Mouse (Mus musculus) forebrain, embryonic 14.5 days (tissue): ENCODE measurements around the gene Psip1. TPM values are rescaled to one million over a fixed set of nuclear protein-coding genes. Genes with fewer than 3 reads are reported as not detected.

Experiments used
- ATAC-seq: fragments of 200-750 bp; cut with Nextera tagmentation; 2 replicates; pipeline ENCODE4 v1.8.0; 2017; ENCODE audit warnings: mild to moderate bottlenecking, moderate library complexity
- DNase-seq: peaks from one replicate; pipeline ENCODE4 v3.0.0-alpha.2; 2015; ENCODE audit warnings: low spot score
- H3K27ac ChIP-seq: fragments of 300-500 bp; sonication (generic); 2 replicates; pipeline ENCODE4 v1.5.1; 2014; ENCODE audit warnings: low read depth, mild to moderate bottlenecking, control low read depth, low read length, moderate library complexity
- H3K27me3 ChIP-seq: fragments of 300-500 bp; sonication (generic); replicated peaks from 2 replicates; pipeline ENCODE4 v1.6.1; 2014; ENCODE audit warnings: low read length, control low read depth, mixed read lengths; ENCODE audit not compliant: control insufficient read depth, insufficient read depth
- H3K36me3 ChIP-seq: fragments of 300-500 bp; sonication (generic); 2 replicates; pipeline ENCODE4 v1.6.1; 2014; ENCODE audit warnings: low read length, control low read depth; ENCODE audit not compliant: control insufficient read depth, insufficient read depth
- H3K4me1 ChIP-seq: fragments of 300-500 bp; sonication (generic); 2 replicates; pipeline ENCODE4 v1.6.1; 2014; ENCODE audit warnings: antibody characterized with exemption, low read length, control low read depth; ENCODE audit not compliant: control insufficient read depth, insufficient read depth
- H3K4me2 ChIP-seq: fragments of 300-500 bp; sonication (generic); 2 replicates; pipeline ENCODE4 v1.6.1; 2014; ENCODE audit warnings: mild to moderate bottlenecking, control low read depth, low read length
- H3K4me3 ChIP-seq: fragments of 300-500 bp; sonication (generic); 2 replicates; pipeline ENCODE4 v1.5.1; 2014; ENCODE audit warnings: low read depth, low read length, control low read depth
- H3K9ac ChIP-seq: fragments of 300-500 bp; sonication (generic); 2 replicates; pipeline ENCODE4 v1.6.1; 2014; ENCODE audit warnings: mild to moderate bottlenecking, low read length, control low read depth, moderate library complexity
- H3K9me3 ChIP-seq: fragments of 300-500 bp; sonication (generic); replicated peaks from 2 replicates; pipeline ENCODE4 v1.6.1; 2016; ENCODE audit warnings: low read length, control low read depth, mixed read lengths; ENCODE audit not compliant: control insufficient read depth
- WGBS: fragments of 180-500 bp; shearing (Covaris S2); extraction: QIAGEN DNeasy Blood & Tissue Kit; methylation state at CpG from one replicate; pipeline ENCODE4 v1.1.7; 2014; 5-methylcytosine and 5-hydroxymethylcytosine counted together
- polyA plus RNA-seq: library from polyadenylated mRNA; unstranded; fragments of >200 nt; fragmentation: Nextera tagmentation; extraction: Ambion mirVana; gene quantifications from 2 replicates; pipeline ENCODE4 v1.2.1, GENCODE M21; 2014

Gene Psip1
- polyA plus RNA-seq, 1 experiment from 2014 or later, result 320 TPM

DNA sequence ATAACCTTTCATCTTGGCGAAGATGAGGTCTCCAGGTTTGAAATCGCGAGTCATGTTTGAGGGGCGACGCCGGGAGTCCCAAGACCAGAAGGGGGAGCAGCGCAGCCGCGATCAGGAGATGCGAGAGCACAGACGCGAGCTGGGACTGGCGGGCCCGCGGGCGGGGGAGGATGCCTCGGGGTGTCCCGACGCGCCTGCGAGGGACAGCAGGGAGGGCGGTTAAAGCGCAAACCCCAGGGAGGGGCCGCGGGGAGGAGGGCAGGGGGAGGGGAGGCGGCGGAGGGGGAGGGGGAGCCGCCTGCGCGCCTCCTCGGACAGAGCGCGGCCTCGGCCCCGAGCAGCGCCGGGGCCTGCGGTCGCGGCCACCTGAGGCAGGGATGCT is 533 bp downstream of the Psip1 start:
- under 1% methylated on average over 23 of the region's 40 CpGs for WGBS

DNA sequence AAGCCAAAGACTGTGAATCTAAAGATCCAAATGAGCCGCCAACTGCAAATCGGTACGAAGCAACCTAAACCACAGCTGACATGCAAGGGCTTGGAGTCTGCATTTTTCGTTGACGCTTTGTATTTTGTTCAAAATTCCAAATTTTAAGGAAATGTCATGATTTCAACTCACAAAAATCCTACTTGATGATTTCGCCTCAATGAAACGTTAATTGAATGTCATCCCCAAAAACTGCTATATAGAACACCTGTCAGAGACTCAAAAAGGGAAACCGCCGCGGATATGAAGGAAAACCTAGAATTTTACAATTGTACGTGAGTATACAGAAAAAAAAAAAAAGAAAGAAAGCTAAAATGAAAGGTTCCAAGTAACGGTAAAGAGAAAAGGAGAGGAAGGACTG is 1.0 kb downstream of the Psip1 start:
- peaks cover 39% of the 10 kb centered on the region for H3K36me3 ChIP-seq
- ATAC-seq (no peak), DNase-seq (no peak)
- no peaks in the 10 kb centered on the region for H3K9me3 ChIP-seq
- H3K9ac ChIP-seq, result peak overlapping the region; percentile 98
- WGBS, result 16% methylated on average over 12 of the region's 12 CpGs
- H3K4me1 ChIP-seq, result peaks cover 11% of the 10 kb centered on the region
- no peaks in the 10 kb centered on the region for H3K27me3 ChIP-seq
- H3K27ac ChIP-seq, result peak overlapping the region; percentile 99; the same call in 1 of the 2 replicates
- peak overlapping the region; percentile 90 for H3K4me3 ChIP-seq
- peak overlapping the region; percentile 60 for H3K4me2 ChIP-seq

More for the DNA sequence above, 533 bp downstream of the Psip1 start:
- Histone ChIP-seq H3K4me2 (peak overlapping the region; percentile 60), H3K9ac (peak overlapping the region; percentile 98), H3K27me3 (no peaks in the 10 kb centered on the region), H3K4me1 (peaks cover 11% of the 10 kb centered on the region), H3K9me3 (no peaks in the 10 kb centered on the region), H3K27ac (peak overlapping the region; percentile 99), H3K36me3 (peaks cover 35% of the 10 kb centered on the region), H3K4me3 (peak overlapping the region; percentile 90)
- DNase-seq, result peak; percentile 96
- peak; percentile 85 for ATAC-seq

DNA sequence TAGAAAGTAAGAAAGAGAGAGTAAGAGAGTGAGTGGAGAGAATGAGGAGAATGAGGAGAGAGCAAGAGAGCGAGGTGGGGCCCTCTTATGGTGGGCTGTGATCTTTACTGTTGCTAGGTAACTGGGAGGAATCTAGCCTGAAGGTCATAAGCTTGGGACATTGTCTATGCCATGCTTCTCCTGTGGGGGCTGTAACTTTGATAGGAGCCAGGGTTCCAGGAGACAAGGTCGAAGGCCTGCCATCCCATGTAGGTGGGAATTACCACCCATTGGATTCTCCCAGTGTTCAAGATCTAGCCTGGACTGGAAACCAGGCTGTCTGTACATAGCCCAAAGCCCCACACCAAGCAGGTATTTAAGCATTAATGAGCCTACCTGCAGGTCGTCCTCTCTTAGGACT is 18.1 kb downstream of the Psip1 start:
- Histone ChIP-seq H3K9me3 (no peaks in the 10 kb centered on the region), H3K4me3 (no peak overlapping the region), H3K4me1 (no peaks in the 10 kb centered on the region), H3K9ac (no peak overlapping the region), H3K4me2 (no peak overlapping the region), H3K27me3 (no peaks in the 10 kb centered on the region), H3K27ac (no peak overlapping the region), H3K36me3 (peaks cover 87% of the 10 kb centered on the region)
- ATAC-seq (peak; percentile 35; the same call in 1 of the 2 replicates), DNase-seq (no peak)
- WGBS, result 57% methylated on average over 3 of the region's 3 CpGs

DNA sequence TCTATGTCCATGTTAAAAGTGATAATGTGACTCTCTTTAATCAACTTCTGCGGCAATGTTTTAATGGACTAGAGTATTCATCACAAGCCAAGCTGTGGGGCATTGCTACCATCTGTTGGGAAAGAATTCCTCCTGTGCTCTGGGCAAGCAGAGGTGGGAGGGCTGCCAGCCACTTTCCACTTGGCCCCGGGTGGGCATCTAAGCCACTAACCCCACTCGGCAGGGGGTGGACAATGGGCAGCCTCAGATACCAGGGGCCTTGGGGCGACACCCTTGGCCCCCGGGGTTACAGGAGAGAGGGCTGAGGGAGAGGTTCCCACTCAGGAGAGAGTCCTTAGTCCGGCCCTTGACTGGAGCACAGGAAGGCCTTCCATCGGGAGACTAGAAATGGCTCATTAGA is 18.6 kb downstream of the Psip1 start:
- Histone ChIP-seq H3K27me3 (no peaks in the 10 kb centered on the region), H3K4me3 (no peak overlapping the region), H3K36me3 (peaks cover 87% of the 10 kb centered on the region), H3K4me1 (no peaks in the 10 kb centered on the region), H3K9ac (no peak overlapping the region), H3K4me2 (no peak overlapping the region), H3K9me3 (no peaks in the 10 kb centered on the region), H3K27ac (no peak overlapping the region)
- DNase-seq, result no peak
- WGBS, result 78% methylated on average over 7 of the region's 7 CpGs
- no peak for ATAC-seq

DNA sequence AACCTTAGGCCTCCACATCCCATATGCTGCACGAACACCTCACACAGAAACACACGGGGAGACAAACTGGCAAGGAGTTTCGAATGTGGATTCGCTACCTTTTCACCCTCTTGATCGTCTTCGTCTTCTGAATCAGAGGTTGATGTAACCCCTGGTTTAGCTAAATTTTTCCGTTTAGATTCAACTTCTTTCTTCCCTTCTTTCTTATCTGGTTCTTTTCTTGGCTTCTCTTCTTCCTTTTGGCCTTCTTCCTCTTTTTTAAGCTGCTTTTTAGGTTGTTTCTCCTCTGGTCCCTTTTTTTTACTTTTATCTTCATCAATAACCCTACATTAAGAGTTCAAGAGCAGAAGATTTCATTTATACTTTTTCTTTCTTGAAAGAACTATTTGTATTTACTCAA is 21.4 kb downstream of the Psip1 start:
- no peak overlapping the region for H3K27ac ChIP-seq
- 93% methylated on average over 7 of the region's 7 CpGs for WGBS
- H3K4me3 ChIP-seq, result no peak overlapping the region
- ATAC-seq (no peak), DNase-seq (no peak)
- no peaks in the 10 kb centered on the region for H3K4me1 ChIP-seq
- H3K36me3 ChIP-seq, result peaks cover 79% of the 10 kb centered on the region
- H3K9me3 ChIP-seq, result no peaks in the 10 kb centered on the region
- no peak overlapping the region for H3K9ac ChIP-seq
- H3K27me3 ChIP-seq, result no peaks in the 10 kb centered on the region
- H3K4me2 ChIP-seq, result no peak overlapping the region

DNA sequence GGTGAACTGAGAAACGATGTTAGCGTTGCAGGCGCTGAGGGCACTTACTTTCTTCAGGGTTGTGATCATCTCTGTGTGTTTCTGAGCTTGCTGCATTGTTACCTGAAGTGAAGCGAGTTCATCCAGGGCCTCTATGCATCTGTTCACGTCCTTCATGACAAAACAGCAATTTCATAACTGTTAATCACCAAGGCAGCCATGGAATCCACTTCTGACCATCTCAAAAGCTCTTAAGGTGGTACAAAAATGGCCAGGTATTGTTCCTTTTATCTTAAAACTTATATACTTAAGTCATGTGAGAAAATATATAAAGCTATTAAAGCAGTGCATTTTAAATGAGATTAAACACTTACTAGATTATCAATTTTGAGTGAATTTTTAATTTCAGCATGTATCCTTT is 26.2 kb downstream of the Psip1 start:
- H3K36me3 ChIP-seq, result peaks cover 82% of the 10 kb centered on the region
- 89% methylated on average over 5 of the region's 5 CpGs for WGBS
- no peak for DNase-seq

DNA sequence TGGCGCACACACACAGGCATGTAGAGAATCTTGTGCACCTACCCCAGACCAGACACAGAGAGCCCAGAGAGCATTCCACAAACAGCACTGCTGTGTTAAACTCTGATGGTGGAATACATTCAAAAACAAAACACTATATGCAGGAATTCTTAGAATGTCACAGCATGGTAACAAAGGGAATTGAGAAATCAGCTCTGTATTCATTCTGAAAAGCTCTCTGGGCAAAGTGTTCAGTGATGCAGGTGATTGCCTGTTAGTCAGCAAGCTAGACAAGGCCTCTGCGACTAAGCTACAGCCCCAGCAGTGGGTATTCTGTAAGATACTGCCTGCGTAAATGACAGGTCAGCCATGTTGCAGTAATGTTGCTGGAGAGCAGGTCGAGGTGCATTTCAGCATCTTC is 35.5 kb downstream of the Psip1 start:
- Histone ChIP-seq H3K9me3 (no peaks in the 10 kb centered on the region), H3K4me3 (no peak overlapping the region), H3K4me1 (no peaks in the 10 kb centered on the region), H3K27me3 (no peaks in the 10 kb centered on the region), H3K36me3 (peaks cover 61% of the 10 kb centered on the region), H3K27ac (no peak overlapping the region), H3K4me2 (no peak overlapping the region), H3K9ac (no peak overlapping the region)
- DNase-seq (no peak), ATAC-seq (no peak)
- WGBS, result 76% methylated on average over 4 of the region's 4 CpGs

More for the DNA sequence above, 26.2 kb downstream of the Psip1 start:
- Histone ChIP-seq H3K27ac (no peak overlapping the region), H3K4me3 (no peak overlapping the region), H3K4me2 (no peak overlapping the region), H3K9me3 (no peaks in the 10 kb centered on the region), H3K4me1 (no peaks in the 10 kb centered on the region), H3K27me3 (no peaks in the 10 kb centered on the region), H3K9ac (no peak overlapping the region)
- no peak for ATAC-seq

DNA sequence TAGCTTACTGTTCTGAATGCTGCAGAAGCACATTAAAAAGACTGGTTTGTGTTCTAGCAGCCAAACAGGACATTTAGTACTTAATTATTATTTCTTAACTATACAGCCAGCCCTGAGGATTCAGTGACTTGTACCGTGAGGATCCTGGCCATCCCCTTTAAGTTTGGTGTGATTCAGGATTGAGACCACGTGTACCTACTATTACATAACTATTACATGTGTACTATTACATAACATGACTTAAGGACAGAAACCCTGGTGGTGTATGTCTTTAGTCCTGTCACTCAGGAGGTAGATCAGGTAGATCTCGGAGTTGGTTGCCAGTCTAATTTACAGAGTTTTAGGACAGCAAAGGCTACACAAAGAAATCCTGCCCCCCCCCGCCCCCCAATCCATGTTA is 45.2 kb downstream of the Psip1 start:
- Histone ChIP-seq H3K4me1 (no peaks in the 10 kb centered on the region), H3K4me2 (no peak overlapping the region), H3K36me3 (peaks cover 55% of the 10 kb centered on the region), H3K27me3 (no peaks in the 10 kb centered on the region), H3K27ac (no peak overlapping the region), H3K9ac (no peak overlapping the region), H3K9me3 (no peaks in the 10 kb centered on the region), H3K4me3 (no peak overlapping the region)
- ATAC-seq (no peak), DNase-seq (no peak)
- 89% methylated on average over 4 of the region's 4 CpGs for WGBS

DNA sequence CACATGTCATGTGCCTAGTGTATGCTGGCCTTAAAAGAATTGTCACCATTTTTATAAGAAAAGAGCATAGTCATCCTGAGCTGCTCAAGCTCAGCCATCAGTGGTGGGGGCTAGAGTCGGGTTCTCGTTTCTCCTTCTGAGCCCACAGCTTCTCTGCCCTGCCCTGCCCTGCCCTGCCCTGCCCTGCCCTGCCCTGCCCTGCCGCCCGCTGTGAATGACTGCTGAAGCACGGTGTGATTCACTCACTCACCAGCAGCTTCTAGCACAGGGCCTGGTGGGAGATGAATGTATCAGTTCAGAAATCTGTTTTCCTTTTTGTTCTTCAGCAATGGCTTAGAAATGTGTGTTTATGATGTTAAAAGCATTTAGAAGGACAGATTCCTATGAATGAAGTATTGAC is 47.2 kb downstream of the Psip1 start:
- no peak for DNase-seq
- 64% methylated on average over 5 of the region's 5 CpGs for WGBS
- Histone ChIP-seq H3K9ac (no peak overlapping the region), H3K27ac (no peak overlapping the region), H3K4me2 (no peak overlapping the region), H3K27me3 (no peaks in the 10 kb centered on the region), H3K4me3 (no peak overlapping the region), H3K4me1 (no peaks in the 10 kb centered on the region), H3K36me3 (peaks cover 74% of the 10 kb centered on the region), H3K9me3 (no peaks in the 10 kb centered on the region)
- no peak for ATAC-seq
